Mouse (Mus musculus): Measurements from ENCODE around the gene Ntn1.
A peak's percentile ranks its signal among the peaks of the same experiment; 100 is the strongest.

Gene Ntn1

GRCm38 (mm10) chr11:68378946-68379764 is 21.5 kb downstream of the Ntn1 start:
- no peak for DNase-seq

DNA sequence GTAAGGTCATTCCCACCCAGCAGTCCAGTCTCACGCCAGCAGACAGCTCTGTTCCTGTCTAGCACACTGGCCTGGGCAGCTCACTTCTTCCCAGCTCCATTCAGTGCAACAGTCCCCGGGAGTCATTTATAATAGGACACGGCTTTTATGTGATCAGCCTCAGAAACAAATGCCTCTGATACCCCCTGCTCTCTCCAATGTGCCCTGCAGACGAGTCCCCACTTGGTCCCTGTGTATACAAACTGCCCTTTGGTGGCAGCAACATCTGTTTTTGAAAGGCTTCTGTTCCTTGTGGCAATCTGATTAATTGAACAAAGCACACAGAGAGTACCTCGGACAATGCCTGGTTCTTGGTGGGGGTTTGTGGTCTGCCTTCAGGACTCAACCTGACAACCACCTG is 22.2 kb downstream of the Ntn1 start:
- DNase-seq = no peak

GRCm38 (mm10) chr11:68373105-68373504 is 27.5 kb downstream of the Ntn1 start:
- no peak for DNase-seq

DNA sequence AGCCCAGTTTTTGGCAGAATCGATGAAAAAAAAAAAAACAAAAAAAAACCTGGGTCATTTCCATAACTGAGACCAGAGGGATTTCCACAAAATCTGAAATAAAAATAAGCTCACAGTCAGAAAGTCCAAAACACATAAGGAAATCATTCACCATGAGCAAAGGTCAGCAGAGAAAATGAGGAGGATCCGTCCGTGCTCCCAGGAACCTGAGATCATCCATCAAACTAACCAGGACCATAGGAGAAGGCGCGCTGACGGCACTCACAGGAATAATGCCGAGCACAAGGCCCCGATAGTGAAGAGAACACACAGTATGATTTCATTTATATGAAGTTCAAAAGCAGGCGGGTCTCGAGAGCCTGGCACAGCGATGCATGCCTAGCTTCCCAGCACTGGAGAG is 29.0 kb downstream of the Ntn1 start:
- no peak for DNase-seq

DNA sequence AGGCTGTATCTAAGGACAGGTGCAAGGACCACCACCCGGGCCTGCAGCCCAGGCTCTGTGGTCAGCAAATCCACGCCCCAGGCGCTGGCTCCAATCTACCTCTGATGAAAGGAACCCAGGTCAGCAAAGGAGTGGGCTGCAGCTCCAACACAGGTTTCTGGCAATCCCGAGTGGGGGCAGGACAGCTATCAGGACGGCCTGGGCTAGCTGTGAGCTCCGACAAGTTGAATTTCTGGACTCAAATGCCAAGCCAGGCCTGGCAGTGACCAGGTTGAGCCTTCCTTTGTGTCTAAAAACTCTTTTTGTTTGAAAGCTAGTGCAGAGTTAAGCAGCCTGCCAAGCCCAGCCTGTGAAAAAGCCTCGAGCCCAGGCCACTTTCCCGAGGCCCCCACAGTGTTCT is 43.7 kb downstream of the Ntn1 start:
- no peak for DNase-seq

GRCm38 (mm10) chr11:68355561-68355960 is 45.1 kb downstream of the Ntn1 start:
- DNase-seq = peak; percentile 25 to 28

GRCm38 (mm10) chr11:68354848-68355247 is 45.8 kb downstream of the Ntn1 start:
- no peak for DNase-seq

DNA sequence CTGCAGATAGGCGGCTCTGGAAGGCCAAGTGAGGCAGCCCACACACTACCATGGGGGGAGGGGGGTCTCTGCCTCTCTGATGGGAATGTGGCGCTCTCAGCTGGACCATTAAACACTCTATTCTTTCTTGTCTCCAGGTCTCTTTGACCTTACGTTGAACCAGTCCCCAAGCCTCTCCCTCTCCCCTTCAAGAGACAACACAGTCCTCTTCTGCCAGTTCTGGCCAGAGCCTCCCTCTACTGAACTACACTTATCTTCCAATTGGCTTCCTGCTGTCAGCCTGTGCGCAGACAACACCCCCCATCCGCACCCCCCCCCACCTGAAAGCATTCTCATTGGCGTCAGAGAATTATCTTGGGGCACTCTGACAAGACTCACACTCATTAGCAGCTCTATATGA is 48.4 kb downstream of the Ntn1 start:
- no peak for DNase-seq

- DNase-seq = no peak
These were observed 51.8 kb downstream of the Ntn1 start for GRCm38 (mm10) chr11:68348851-68349250.

DNA sequence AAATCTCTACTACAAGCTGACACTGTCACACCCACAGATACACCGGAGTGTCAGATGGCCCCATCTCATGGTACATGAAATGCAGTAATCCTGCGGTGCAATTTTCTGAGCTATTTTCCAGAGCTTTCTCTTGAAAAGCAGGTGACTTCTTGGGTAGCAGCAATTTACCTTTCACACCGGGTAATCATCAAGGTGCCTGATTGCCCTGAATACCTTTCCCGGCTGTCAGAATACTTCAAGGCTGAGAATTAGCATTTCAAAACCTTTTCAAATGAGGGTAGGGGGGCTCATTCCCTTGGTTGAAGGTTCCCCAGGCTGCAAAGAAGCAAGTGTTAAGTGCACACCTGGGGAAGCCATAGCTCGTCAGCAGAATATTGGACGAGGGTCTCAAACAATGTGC is 52.5 kb downstream of the Ntn1 start:
- no peak for DNase-seq

- DNase-seq = no peak
These were observed 53.1 kb downstream of the Ntn1 start for GRCm38 (mm10) chr11:68347508-68347907.

GRCm38 (mm10) chr11:68346099-68346498 is 54.5 kb downstream of the Ntn1 start:
- no peak for DNase-seq

DNA sequence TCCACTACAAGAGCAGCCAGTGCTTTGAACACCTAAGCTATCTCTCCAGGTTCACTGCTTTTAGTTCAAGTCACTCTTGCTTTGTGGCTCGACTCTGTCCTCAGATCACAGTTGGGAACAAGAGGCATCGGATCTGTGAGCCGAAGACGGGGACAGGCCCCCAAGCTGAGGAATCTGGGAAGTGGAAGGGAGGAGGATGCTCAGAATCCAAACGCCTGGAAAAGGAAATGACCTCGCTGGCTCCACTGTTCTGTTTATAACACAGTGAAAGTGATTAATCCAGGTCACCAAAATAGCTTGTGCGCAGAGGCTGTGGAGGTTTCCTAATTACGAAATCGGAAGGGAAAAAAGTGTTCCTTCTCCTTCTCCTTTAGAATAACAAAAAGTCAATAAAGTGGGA is 56.4 kb downstream of the Ntn1 start:
- no peak for DNase-seq

- DNase-seq = no peak
These were observed 57.9 kb downstream of the Ntn1 start for GRCm38 (mm10) chr11:68342761-68343160.

DNA sequence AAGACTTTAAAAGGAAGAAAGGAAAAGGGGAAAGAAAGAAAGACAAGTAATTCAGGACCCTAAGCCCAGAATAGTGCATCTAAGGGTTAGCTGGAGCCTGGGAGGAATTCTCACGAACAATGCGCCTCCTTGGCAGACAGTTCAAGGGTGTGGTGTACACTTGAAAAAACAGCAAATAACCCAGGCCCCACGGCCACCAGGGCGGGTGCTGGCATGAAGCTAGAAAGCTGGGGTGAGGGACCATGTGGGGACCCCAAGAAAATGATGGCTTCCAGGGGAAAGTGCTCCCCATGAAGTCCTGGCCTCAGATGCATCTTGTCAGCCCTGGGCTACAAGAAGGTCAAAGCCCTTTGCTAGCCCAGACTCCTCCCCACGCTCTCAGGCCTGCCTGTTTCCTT is 58.6 kb downstream of the Ntn1 start:
- DNase-seq = no peak

- no peak for DNase-seq
These were observed 59.3 kb downstream of the Ntn1 start for GRCm38 (mm10) chr11:68341111-68342002.

- no peak for DNase-seq
These were observed 60.3 kb downstream of the Ntn1 start for GRCm38 (mm10) chr11:68340366-68340765.

DNA sequence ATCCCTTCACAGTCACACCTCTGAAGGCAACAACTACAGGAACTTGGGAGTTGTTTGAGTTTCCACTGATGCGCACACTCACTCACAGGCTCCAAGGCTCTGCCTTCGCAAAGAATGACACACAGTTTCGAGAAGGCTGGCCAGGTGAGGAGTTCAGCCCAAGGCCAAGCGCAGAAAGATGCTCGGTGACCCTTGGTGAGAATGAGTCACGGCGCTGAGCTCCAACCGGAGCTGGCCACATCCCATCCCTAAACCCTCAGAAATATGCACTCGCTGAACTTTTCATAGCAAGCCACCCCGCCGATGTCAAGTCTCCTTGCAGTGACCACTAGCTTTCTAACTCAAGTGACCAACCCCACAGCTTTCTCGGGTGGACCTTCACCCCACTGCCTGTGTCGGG is 60.8 kb downstream of the Ntn1 start:
- no peak for DNase-seq

DNA sequence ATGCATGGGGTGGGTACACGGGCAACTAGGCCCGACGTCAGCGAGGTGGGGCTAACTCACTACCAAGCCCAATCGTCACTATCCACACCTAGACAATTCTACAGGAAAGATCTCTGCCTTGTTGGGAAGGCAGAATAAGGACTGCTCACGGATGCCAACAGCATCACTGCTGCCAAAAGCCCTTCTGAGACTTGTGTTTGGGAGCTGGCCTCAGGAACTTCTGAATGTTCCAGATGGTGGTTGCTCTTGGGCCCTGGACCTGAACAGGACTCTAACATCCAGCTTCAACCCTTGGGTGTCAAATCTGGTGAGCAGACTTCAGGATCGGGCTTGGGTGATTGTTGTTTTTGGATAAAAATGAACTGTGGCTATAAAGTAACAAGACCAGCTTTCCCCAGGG is 61.3 kb downstream of the Ntn1 start:
- DNase-seq = no peak

- peak; percentile 19 to 33 for DNase-seq
These were observed 68.9 kb downstream of the Ntn1 start for GRCm38 (mm10) chr11:68331676-68332265.

GRCm38 (mm10) chr11:68331117-68331437 is 69.5 kb downstream of the Ntn1 start:
- DNase-seq = no peak

GRCm38 (mm10) chr11:68330398-68331116 is 70.1 kb downstream of the Ntn1 start:
- DNase-seq = peak; percentile 26 to 41

- no peak for DNase-seq
These were observed 75.8 kb downstream of the Ntn1 start for GRCm38 (mm10) chr11:68324863-68325262.
